Mouse (Mus musculus) inflammation-experienced regulatory T-cells, adult 16 weeks (primary cell): ENCODE measurements around the gene Pak6. TPM values are rescaled to one million over a fixed set of nuclear protein-coding genes. Genes with fewer than 3 reads are reported as not detected.

ENCODE experiments used
- polyA plus RNA-seq: library from polyadenylated mRNA; unstranded; fragments of 100-300 nt; shearing (Covaris generic); gene quantifications from one replicate; pipeline ENCODE4 v1.2.1, GENCODE M21; 2017

The Pak6 gene
- 0.07 TPM for polyA plus RNA-seq

DNA sequence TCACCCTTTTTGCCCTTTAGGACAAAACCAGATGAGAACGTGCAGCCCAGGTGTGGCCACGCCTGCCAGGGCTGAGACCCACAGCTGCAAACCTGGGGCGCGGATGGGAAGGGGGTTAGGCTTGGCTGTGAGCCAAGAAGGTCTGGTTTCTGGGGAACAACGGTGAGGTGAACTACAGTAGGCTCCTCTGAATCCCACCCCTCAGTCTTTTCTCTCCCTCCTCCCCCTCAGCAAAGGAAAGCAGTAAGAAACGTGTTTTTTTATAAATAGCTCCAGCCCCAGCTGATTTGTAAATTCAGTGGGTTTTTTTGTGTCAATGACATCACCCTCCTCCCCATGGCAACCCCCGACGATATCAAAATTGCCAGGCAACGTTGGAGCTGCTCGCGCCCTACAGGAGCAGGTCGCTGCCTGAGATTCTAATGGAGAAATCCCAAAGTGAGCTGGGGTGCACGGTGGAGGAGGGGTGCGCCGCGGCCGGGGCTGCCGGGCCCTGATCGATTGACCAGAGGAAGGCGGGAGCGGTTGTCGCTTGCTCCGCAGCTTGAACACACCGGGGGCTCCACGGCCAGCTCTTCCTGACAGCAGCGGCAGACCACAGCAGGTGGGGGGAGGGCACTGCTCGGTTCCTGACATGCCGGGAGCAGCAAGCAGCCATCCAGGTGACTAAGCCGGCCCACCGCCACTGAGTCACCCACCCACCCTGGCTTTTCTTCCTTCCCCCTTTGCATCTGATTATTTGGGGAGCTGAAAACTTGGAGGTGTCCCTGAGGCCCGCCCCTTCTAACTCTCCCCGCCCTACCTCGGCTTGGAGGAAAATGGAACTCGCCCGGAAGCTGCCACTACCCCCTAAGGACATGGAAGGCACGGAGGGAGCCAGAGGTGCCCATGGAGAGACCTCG lies at the start of gene Pak6:
Gene Pak6 (plus strand): TSS at position 402 of the 902 bp plus-strand sequence.

GRCm38 (mm10) chr2:118703913-118704730 lies 41.0 kb downstream of the Pak6 start, which contains the start of gene Ankrd63:
Gene Ankrd63 (minus strand): TSS chr2:118703963.

DNA sequence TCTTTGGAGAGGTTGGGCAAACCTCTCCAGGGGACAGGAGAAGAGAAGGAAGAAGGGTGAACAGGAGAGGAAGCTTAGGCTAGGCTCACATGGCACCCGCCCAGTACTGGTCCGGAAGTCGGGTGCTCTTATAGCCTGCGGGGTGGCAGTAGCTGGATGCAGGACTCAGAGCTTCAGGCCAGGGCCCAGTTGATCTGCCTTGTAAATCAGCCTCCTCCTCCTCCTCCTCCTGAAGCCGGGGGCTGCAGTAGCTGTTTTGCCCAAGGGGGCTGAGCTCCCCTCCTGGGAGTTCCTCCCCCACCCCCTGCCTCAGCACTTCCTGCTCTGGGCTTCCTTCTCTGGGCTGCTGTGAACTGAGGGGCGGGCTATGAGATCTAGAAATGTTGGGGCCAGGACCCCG lies 65.2 kb downstream of the Pak6 start, which contains the start of gene Plcb2:
Gene Plcb2 (minus strand): TSS at position 102 of the 400 bp plus-strand sequence.

DNA sequence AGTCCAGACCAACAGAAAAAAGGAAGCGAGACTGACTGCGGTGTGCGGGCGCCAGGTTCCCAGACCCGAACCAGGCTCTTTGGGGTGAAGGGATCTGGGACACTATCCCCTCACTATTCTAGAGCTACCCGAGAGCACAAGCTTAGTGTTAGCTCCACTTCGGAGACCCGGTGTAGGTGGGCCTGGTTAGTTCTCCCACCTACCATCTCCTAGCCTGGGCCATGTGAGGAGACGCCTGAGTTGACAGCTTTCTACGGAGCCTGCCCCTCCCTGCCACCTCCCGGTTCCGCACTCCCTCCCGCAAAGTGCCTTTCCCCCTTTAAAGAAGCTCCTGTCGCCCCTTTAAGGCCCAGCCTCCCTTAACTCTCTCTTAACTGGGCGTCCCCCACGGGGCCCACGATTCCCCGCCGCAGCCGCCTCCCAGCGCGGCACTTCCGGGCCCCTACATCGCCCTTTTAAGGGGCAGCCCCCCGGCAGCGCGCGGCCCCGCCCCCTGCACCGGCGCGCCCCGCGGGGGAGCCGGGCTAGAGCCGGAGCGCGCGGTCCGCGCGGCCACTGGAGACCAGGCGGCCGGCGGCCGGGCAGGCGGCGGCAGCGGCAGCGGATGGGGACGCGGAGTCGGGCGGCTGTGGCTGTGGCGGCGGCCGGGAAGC lies 82.3 kb downstream of the Pak6 start, which contains the start of gene Inafm2:
Gene Inafm2 (plus strand): TSS at position 527 of the 653 bp plus-strand sequence.

Other genes starting within 250 kb of the Pak6 start
- 338 TPM for gene Srp14, start 183.6 kb upstream of the Pak6 start, polyA plus RNA-seq
- 2.8 TPM for gene Bmf, start 113.6 kb upstream of the Pak6 start, polyA plus RNA-seq
- 9.4 TPM for gene Bub1b, start 65.1 kb upstream of the Pak6 start, polyA plus RNA-seq
- not detected for gene Ankrd63, start 40.7 kb downstream of the Pak6 start, polyA plus RNA-seq
- gene Plcb2, start 65.1 kb downstream of the Pak6 start, polyA plus RNA-seq = 47.4 TPM
- 3.2 TPM for gene Inafm2, start 82.5 kb downstream of the Pak6 start, polyA plus RNA-seq
- gene Ccdc9b, start 99.4 kb downstream of the Pak6 start, polyA plus RNA-seq = not detected
- not detected for gene Phgr1, start 109.5 kb downstream of the Pak6 start, polyA plus RNA-seq
- not detected for gene Disp2, start 116.4 kb downstream of the Pak6 start, polyA plus RNA-seq
- gene Knstrn, start 150.7 kb downstream of the Pak6 start, polyA plus RNA-seq = 13.7 TPM
- gene Ivd, start 198.7 kb downstream of the Pak6 start, polyA plus RNA-seq = 84.0 TPM
- gene Bahd1, start 237.1 kb downstream of the Pak6 start, polyA plus RNA-seq = 2.2 TPM